Mouse (Mus musculus) neural tube, embryonic 11.5 days (tissue): ENCODE measurements around the gene Cgnl1. TPM values are rescaled to one million over a fixed set of nuclear protein-coding genes. Genes with fewer than 3 reads are reported as not detected.

ENCODE experiments used
- polyA plus RNA-seq: library from polyadenylated mRNA; unstranded; fragments of >200 nt; fragmentation: Nextera tagmentation; extraction: Ambion mirVana; gene quantifications from 2 replicates; pipeline ENCODE4 v1.2.1, GENCODE M21; 2014

Cgnl1 gene
- polyA plus RNA-seq, 1 experiment from 2014 or later, result 7.5 TPM

Other genes with a start within 250 kb of the Cgnl1 start
- gene Myzap, start 179.2 kb downstream of the Cgnl1 start, polyA plus RNA-seq, result 6.5 and 7.4 TPM in 2 replicates